Mouse (Mus musculus): Measurements from ENCODE around the gene 1700008O03Rik. TPM values are rescaled to one million over a fixed set of nuclear protein-coding genes. Genes with fewer than 3 reads are reported as not detected.
A peak's percentile ranks its signal among the peaks of the same experiment; 100 is the strongest.

1700008O03Rik gene
- polyA plus RNA-seq, 1 experiment from 2014 or later, result 0.99 TPM

DNA sequence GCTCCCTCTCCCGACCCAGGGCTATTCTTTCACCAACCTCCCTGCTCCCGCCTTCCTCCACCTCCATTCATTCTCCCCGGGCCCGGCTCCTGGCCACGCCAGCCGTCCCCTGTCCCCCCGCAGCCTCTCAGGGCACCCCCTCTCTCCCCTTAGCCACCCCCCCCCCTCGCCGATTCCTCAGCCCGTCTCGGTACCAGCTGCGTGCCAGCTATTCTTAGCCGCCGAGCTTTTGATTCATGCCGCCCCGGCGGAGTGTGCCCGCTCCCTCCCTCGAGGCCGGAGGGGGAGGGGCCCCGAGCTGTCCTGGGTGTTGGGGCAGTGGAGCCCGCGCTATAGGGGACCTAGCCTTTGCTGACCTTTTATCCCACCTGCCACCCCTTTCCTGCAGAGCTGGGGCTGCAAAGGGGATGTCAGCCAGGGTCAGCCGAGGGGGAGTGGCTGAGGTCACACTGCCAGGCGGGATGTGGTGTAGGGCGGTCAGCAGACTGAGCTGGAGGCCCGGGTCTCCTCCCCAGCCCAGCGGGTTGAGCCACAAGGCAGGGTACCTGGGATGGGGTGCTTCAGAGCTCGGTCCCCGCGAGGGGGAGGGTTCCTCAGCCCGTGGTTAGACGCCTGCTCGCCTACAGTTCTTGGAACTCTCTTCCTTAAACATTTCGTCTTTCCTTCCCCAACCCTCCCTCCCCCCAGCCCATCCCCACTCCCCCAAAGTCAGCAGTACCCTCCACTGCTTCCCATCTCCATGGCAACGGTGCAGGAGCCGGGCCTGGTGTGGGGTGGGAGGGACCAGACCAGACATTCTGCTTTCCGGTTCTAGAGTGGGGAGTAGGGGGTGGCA lies 74.5 kb downstream of the 1700008O03Rik start:
- H3K9ac ChIP-seq, result peak overlapping the region; percentile 50
- no peaks in the 10 kb centered on the region for H3K9me3 ChIP-seq
- peak overlapping the region; percentile 46 for H3K4me3 ChIP-seq (replicated peaks)
- ATAC-seq, result peak; percentile 35
- H3K27me3 ChIP-seq (replicated peaks), result peaks cover 24% of the 10 kb centered on the region; the same call in 1 of the 2 replicates
- no peaks in the 10 kb centered on the region for H3K36me3 ChIP-seq
- no peak overlapping the region for H3K27ac ChIP-seq
- H3K4me1 ChIP-seq (replicated peaks), result peaks cover 19% of the 10 kb centered on the region
- peak overlapping the region; percentile 98 for H3K4me2 ChIP-seq (replicated peaks)
- 3% methylated on average over 37 of the region's 38 CpGs for WGBS

DNA sequence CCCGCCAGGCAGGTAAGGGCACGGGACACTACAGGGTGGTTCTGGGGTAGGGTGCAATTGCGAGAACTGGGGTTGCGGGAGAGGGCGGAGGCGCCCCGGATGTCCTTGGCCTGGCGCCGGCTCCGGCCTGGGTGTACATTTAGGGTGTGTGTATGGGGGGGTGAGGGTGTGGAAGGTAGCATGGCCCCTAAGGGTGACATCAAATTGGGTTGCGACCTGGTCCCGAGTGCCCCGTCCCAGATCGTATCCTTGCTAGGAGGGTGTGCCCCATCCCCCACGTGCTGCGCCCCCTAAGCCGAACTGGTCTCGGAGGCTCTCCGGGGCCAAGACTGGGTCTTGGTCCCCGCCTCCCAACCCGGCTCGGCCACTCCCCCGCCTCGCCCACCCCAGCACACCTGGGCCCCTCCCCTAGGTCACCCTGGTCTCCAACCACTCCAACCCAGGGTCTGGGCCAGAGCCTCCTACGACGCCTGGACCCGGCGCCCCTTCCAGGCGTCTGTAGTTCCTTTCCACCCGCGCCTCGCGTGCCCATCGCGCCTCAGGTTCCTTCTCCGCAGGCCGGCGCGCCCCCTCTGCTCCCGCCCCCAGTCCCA lies 75.2 kb downstream of the 1700008O03Rik start:
- Histone ChIP-seq H3K4me1 (replicated peaks) (peaks cover 25% of the 10 kb centered on the region), H3K27me3 (replicated peaks) (peaks cover 24% of the 10 kb centered on the region; the same call in 1 of the 2 replicates), H3K4me2 (replicated peaks) (peak overlapping the region; percentile 98), H3K4me3 (replicated peaks) (peak overlapping the region; percentile 46), H3K9ac (peak overlapping the region; percentile 50), H3K27ac (no peak overlapping the region), H3K9me3 (no peaks in the 10 kb centered on the region), H3K36me3 (no peaks in the 10 kb centered on the region)
- ATAC-seq, result peak; percentile 14
- WGBS, result under 1% methylated on average over 38 of the region's 40 CpGs

Other genes starting within 250 kb of the 1700008O03Rik start
- gene Klk1b16, start 249.1 kb downstream of the 1700008O03Rik start, polyA plus RNA-seq (2015; fragmentation: Nextera tagmentation; extraction: Ambion mirVana), result 0.11 TPM in 1 of 2 replicates, not detected in the other
- 0.52 TPM in 1 of 2 replicates, not detected in the other for gene Klk1b24, start 197.6 kb downstream of the 1700008O03Rik start, polyA plus RNA-seq (2015; fragmentation: Nextera tagmentation; extraction: Ambion mirVana)
- 0.38 and 0.51 TPM in 2 replicates for gene Klk1b3, start 187.6 kb downstream of the 1700008O03Rik start, polyA plus RNA-seq (2015; fragmentation: Nextera tagmentation; extraction: Ambion mirVana)
- gene Klk1b4, start 178.4 kb downstream of the 1700008O03Rik start, polyA plus RNA-seq (2015; fragmentation: Nextera tagmentation; extraction: Ambion mirVana), result not detected in 2 replicates
- gene Klk1b5, start 169.9 kb downstream of the 1700008O03Rik start, polyA plus RNA-seq (2015; fragmentation: Nextera tagmentation; extraction: Ambion mirVana), result not detected in 2 replicates
- 13.1 and 30.8 TPM in 2 replicates for gene Klk1, start 160.5 kb downstream of the 1700008O03Rik start, polyA plus RNA-seq (2015; fragmentation: Nextera tagmentation; extraction: Ambion mirVana)
- not detected in 2 replicates for gene Gm36864, start 149.6 kb downstream of the 1700008O03Rik start, polyA plus RNA-seq (2015; fragmentation: Nextera tagmentation; extraction: Ambion mirVana)
- 1.3 and 1.6 TPM in 2 replicates for gene 1700028J19Rik, start 139.1 kb downstream of the 1700008O03Rik start, polyA plus RNA-seq (2015; fragmentation: Nextera tagmentation; extraction: Ambion mirVana)
- 124 and 127 TPM in 2 replicates for gene 2410002F23Rik, start 139.1 kb downstream of the 1700008O03Rik start, polyA plus RNA-seq (2015; fragmentation: Nextera tagmentation; extraction: Ambion mirVana)
- not detected in 2 replicates for gene Acp4, start 128.4 kb downstream of the 1700008O03Rik start, polyA plus RNA-seq (2015; fragmentation: Nextera tagmentation; extraction: Ambion mirVana)
- gene Gm15517, start 124.4 kb downstream of the 1700008O03Rik start, polyA plus RNA-seq (2015; fragmentation: Nextera tagmentation; extraction: Ambion mirVana), result not detected in 2 replicates
- gene Clec11a, start 78.9 kb downstream of the 1700008O03Rik start, polyA plus RNA-seq (2015; fragmentation: Nextera tagmentation; extraction: Ambion mirVana), result 7.2 and 8.0 TPM in 2 replicates
- gene Shank1, start 75.6 kb downstream of the 1700008O03Rik start, polyA plus RNA-seq (2015; fragmentation: Nextera tagmentation; extraction: Ambion mirVana), result 1.7 and 1.9 TPM in 2 replicates
- 0.90 and 1.9 TPM in 2 replicates for gene Syt3, start 1.7 kb downstream of the 1700008O03Rik start, polyA plus RNA-seq (2015; fragmentation: Nextera tagmentation; extraction: Ambion mirVana)
- 0.82 and 0.86 TPM in 2 replicates for gene Lrrc4b, start 43.2 kb upstream of the 1700008O03Rik start, polyA plus RNA-seq (2015; fragmentation: Nextera tagmentation; extraction: Ambion mirVana)
- gene Aspdh, start 79.6 kb upstream of the 1700008O03Rik start, polyA plus RNA-seq (2015; fragmentation: Nextera tagmentation; extraction: Ambion mirVana), result 0.70 and 1.2 TPM in 2 replicates
- gene Josd2, start 82.2 kb upstream of the 1700008O03Rik start, polyA plus RNA-seq (2015; fragmentation: Nextera tagmentation; extraction: Ambion mirVana), result 76.0 and 87.3 TPM in 2 replicates
- gene Emc10, start 110.7 kb upstream of the 1700008O03Rik start, polyA plus RNA-seq (2015; fragmentation: Nextera tagmentation; extraction: Ambion mirVana), result 97.0 and 102 TPM in 2 replicates
- gene Fam71e1, start 110.8 kb upstream of the 1700008O03Rik start, polyA plus RNA-seq (2015; fragmentation: Nextera tagmentation; extraction: Ambion mirVana), result 6.5 and 9.2 TPM in 2 replicates
- gene Mybpc2, start 138.8 kb upstream of the 1700008O03Rik start, polyA plus RNA-seq (2015; fragmentation: Nextera tagmentation; extraction: Ambion mirVana), result 0.14 and 0.36 TPM in 2 replicates
- 0.25 and 0.43 TPM in 2 replicates for gene Spib, start 146.3 kb upstream of the 1700008O03Rik start, polyA plus RNA-seq (2015; fragmentation: Nextera tagmentation; extraction: Ambion mirVana)
- 72.0 and 76.0 TPM in 2 replicates for gene Pold1, start 163.0 kb upstream of the 1700008O03Rik start, polyA plus RNA-seq (2015; fragmentation: Nextera tagmentation; extraction: Ambion mirVana)
- 66.3 and 69.5 TPM in 2 replicates for gene Nr1h2, start 168.1 kb upstream of the 1700008O03Rik start, polyA plus RNA-seq (2015; fragmentation: Nextera tagmentation; extraction: Ambion mirVana)
- gene Napsa, start 186.6 kb upstream of the 1700008O03Rik start, polyA plus RNA-seq (2015; fragmentation: Nextera tagmentation; extraction: Ambion mirVana), result 3.1 and 3.6 TPM in 2 replicates
- 0.27 and 0.36 TPM in 2 replicates for gene Kcnc3, start 204.8 kb upstream of the 1700008O03Rik start, polyA plus RNA-seq (2015; fragmentation: Nextera tagmentation; extraction: Ambion mirVana)